ENCODE assay signal across 15 mouse cellular contexts in genomic region chr2:58595350-58595749, GRCm38 (mm10). TPM values are rescaled to one million over a fixed set of nuclear protein-coding genes. Genes with fewer than 3 reads are reported as not detected.
DNase-seq lines count a peak whose midpoint lies in the region; ATAC-seq and TF ChIP-seq lines count a peak whose summit lies in the region.
"Had no signal": no experiment of that assay in that cellular context is flagged by ENCODE, and none has a peak within 500 bp of the region (broad histone marks: within the 10 kb centered on the region; RNA-seq: fewer than 3 reads in every experiment).

No protein-coding gene starts in this region.

- no peaks in the 10 kb centered on the region for H3K9me3 ChIP-seq in forebrain, embryonic 16.5 days (ENCODE audit: control insufficient read depth, low read length)
- H3K9me3 ChIP-seq in forebrain, embryonic 13.5 days (replicated peaks) = no peaks in the 10 kb centered on the region
- no peaks in the 10 kb centered on the region for H3K9me3 ChIP-seq in kidney, postnatal 0 days (replicated peaks; ENCODE audit: low read length)
- no peaks in the 10 kb centered on the region for H3K9me3 ChIP-seq in heart, embryonic 15.5 days (replicated peaks)
- H3K9me3 ChIP-seq in liver, embryonic 13.5 days (replicated peaks) = no peaks in the 10 kb centered on the region

- peak overlapping the region; percentile 56 for H3K27ac ChIP-seq in forebrain, embryonic 16.5 days (ENCODE audit: low read length)
- no peak overlapping the region for H3K27ac ChIP-seq in forebrain, embryonic 13.5 days
- H3K27ac ChIP-seq in kidney, postnatal 0 days = no peak overlapping the region
- H3K27ac ChIP-seq in heart, embryonic 15.5 days = peak overlapping the region; percentile 57
- H3K27ac ChIP-seq in liver, embryonic 13.5 days = peak overlapping the region; percentile 37; the same call in 1 of the 2 replicates
- H3K27ac ChIP-seq: gastrocnemius, adult 2 months; macrophage had no signal

- WGBS in forebrain, embryonic 16.5 days = 72% methylated on average over 9 of the region's 9 CpGs
- 85% methylated on average over 9 of the region's 9 CpGs for WGBS in forebrain, embryonic 13.5 days
- WGBS in kidney, postnatal 0 days = 49% methylated on average over 9 of the region's 9 CpGs
- WGBS in heart, embryonic 15.5 days = 46% methylated on average over 9 of the region's 9 CpGs
- WGBS in liver, embryonic 13.5 days (ENCODE audit: insufficient replicate concordance) = 45% methylated on average over 9 of the region's 9 CpGs

- no peak overlapping the region for H3K9ac ChIP-seq in forebrain, embryonic 16.5 days (replicated peaks; ENCODE audit: low read depth, low read length)
- H3K9ac ChIP-seq in forebrain, embryonic 13.5 days = no peak overlapping the region
- no peak overlapping the region for H3K9ac ChIP-seq in kidney, postnatal 0 days (ENCODE audit: low read depth, low read length)
- no peak overlapping the region for H3K9ac ChIP-seq in heart, embryonic 15.5 days
- no peak overlapping the region for H3K9ac ChIP-seq in liver, embryonic 13.5 days

- no peak overlapping the region for H3K4me3 ChIP-seq in forebrain, embryonic 16.5 days (replicated peaks; ENCODE audit: low read length)
- no peak overlapping the region for H3K4me3 ChIP-seq in forebrain, embryonic 13.5 days
- no peak overlapping the region for H3K4me3 ChIP-seq in kidney, postnatal 0 days (replicated peaks; ENCODE audit: low read depth, low read length)
- no peak overlapping the region for H3K4me3 ChIP-seq in heart, embryonic 15.5 days
- H3K4me3 ChIP-seq in liver, embryonic 13.5 days (replicated peaks) = no peak overlapping the region
- H3K4me3 ChIP-seq: gastrocnemius, adult 2 months had no signal

- no peak overlapping the region for H3K4me2 ChIP-seq in forebrain, embryonic 16.5 days (ENCODE audit: low read length)
- H3K4me2 ChIP-seq in forebrain, embryonic 13.5 days = no peak overlapping the region
- no peak overlapping the region for H3K4me2 ChIP-seq in kidney, postnatal 0 days (ENCODE audit: low read length)
- 0 out of 2 replicates have a peak overlapping the region, but pooled peaks have one; percentile 16 for H3K4me2 ChIP-seq in heart, embryonic 15.5 days
- no peak overlapping the region for H3K4me2 ChIP-seq in liver, embryonic 13.5 days

- H3K36me3 ChIP-seq in forebrain, embryonic 16.5 days (ENCODE audit: control insufficient read depth, insufficient read depth) = no peaks in the 10 kb centered on the region
- H3K36me3 ChIP-seq in forebrain, embryonic 13.5 days (ENCODE audit: poor library complexity, severe bottlenecking) = no peaks in the 10 kb centered on the region
- H3K36me3 ChIP-seq in kidney, postnatal 0 days (ENCODE audit: insufficient read depth, low read length) = no peaks in the 10 kb centered on the region
- H3K36me3 ChIP-seq in heart, embryonic 15.5 days = no peaks in the 10 kb centered on the region
- no peaks in the 10 kb centered on the region for H3K36me3 ChIP-seq in liver, embryonic 13.5 days

- peak; percentile 49 for DNase-seq in kidney, postnatal 0 days (ENCODE audit: low spot score)
- DNase-seq in kidney, postnatal 25 days = no peak
- no peak for DNase-seq in liver, embryonic 13.5 days
- DNase-seq in adrenal gland, adult (ENCODE audit: inconsistent age in 2 of 2, low spot score in 1 of 2) = no peak
- no peak for DNase-seq in gastrocnemius, postnatal 10 days
- DNase-seq: cerebellum, adult 9-11 months; gastrocnemius, adult 2 months; kidney, adult 11 months; right cerebral cortex, postnatal 4 days; thymus, adult 18-20 months had no signal

- no peak for TF ChIP-seq CTCF in kidney, postnatal 0 days (IDR thresholded peaks at IDR 0.05; ENCODE audit: low read depth)

- H3K27me3 ChIP-seq in forebrain, embryonic 16.5 days (replicated peaks; ENCODE audit: control insufficient read depth, insufficient read depth, low read length) = no peaks in the 10 kb centered on the region
- no peaks in the 10 kb centered on the region for H3K27me3 ChIP-seq in forebrain, embryonic 13.5 days
- no peaks in the 10 kb centered on the region for H3K27me3 ChIP-seq in kidney, postnatal 0 days (ENCODE audit: insufficient read depth, low read length)
- no peaks in the 10 kb centered on the region for H3K27me3 ChIP-seq in heart, embryonic 15.5 days
- no peaks in the 10 kb centered on the region for H3K27me3 ChIP-seq in liver, embryonic 13.5 days

- ATAC-seq in forebrain, embryonic 16.5 days = no peak
- ATAC-seq in forebrain, embryonic 13.5 days = no peak
- no peak for ATAC-seq in kidney, postnatal 0 days (replicated peaks; ENCODE audit: low FRiP score, low read depth)
- ATAC-seq in heart, embryonic 15.5 days (replicated peaks; ENCODE audit: insufficient number of reproducible peaks, insufficient read depth, low FRiP score, low read depth) = no peak
- no peak for ATAC-seq in liver, embryonic 13.5 days (ENCODE audit: low read depth)

- H3K4me1 ChIP-seq in forebrain, embryonic 16.5 days (replicated peaks; ENCODE audit: control insufficient read depth, insufficient read depth, low read length) = peaks cover 15% of the 10 kb centered on the region; the same call in 1 of the 2 replicates
- peaks cover 6% of the 10 kb centered on the region; the same call in 1 of the 2 replicates for H3K4me1 ChIP-seq in forebrain, embryonic 13.5 days
- H3K4me1 ChIP-seq in kidney, postnatal 0 days (replicated peaks; ENCODE audit: insufficient read depth, low read length) = no peaks in the 10 kb centered on the region
- peaks cover 7% of the 10 kb centered on the region; the same call in 1 of the 2 replicates for H3K4me1 ChIP-seq in heart, embryonic 15.5 days (replicated peaks)
- no peaks in the 10 kb centered on the region for H3K4me1 ChIP-seq in liver, embryonic 13.5 days (replicated peaks)

RNA-seq across cellular contexts. Expression of gene Upp2, which starts 28.3 kb away (rescaled TPM):
- 11.7 and 16.8 TPM in 2 replicates for polyA plus RNA-seq in forebrain, embryonic 16.5 days (2015; fragmentation: Nextera tagmentation; extraction: Ambion mirVana)
- polyA plus RNA-seq in forebrain, embryonic 13.5 days (2015; fragmentation: Nextera tagmentation; extraction: Ambion mirVana) = 9.0 and 9.3 TPM in 2 replicates
- polyA plus RNA-seq in kidney, postnatal 0 days (2015; fragmentation: Nextera tagmentation; extraction: Ambion mirVana) = 9.6 and 10.4 TPM in 2 replicates
- 5.2 and 7.5 TPM in 2 replicates for polyA plus RNA-seq in heart, embryonic 15.5 days (2015; fragmentation: Nextera tagmentation; extraction: Ambion mirVana)
- polyA plus RNA-seq in liver, embryonic 13.5 days (2015; fragmentation: Nextera tagmentation; extraction: Ambion mirVana) = 1.4 and 1.6 TPM in 2 replicates
- 1 to 10 TPM; 1.8 to 3.3 TPM for total RNA-seq in gastrocnemius, postnatal 10 days (2021)
- total RNA-seq: neutrophil, adult 5-6 weeks had no signal

RNA-seq across cellular contexts. Expression of gene Acvr1, which starts 28.4 kb away (rescaled TPM):
- polyA plus RNA-seq in forebrain, embryonic 16.5 days (2015; fragmentation: Nextera tagmentation; extraction: Ambion mirVana) = 7.4 and 9.8 TPM in 2 replicates
- polyA plus RNA-seq in forebrain, embryonic 13.5 days (2015; fragmentation: Nextera tagmentation; extraction: Ambion mirVana) = 4.5 and 4.6 TPM in 2 replicates
- polyA plus RNA-seq in kidney, postnatal 0 days (2015; fragmentation: Nextera tagmentation; extraction: Ambion mirVana) = 5.4 and 5.5 TPM in 2 replicates
- polyA plus RNA-seq in heart, embryonic 15.5 days (2015; fragmentation: Nextera tagmentation; extraction: Ambion mirVana) = 8.6 and 8.8 TPM in 2 replicates
- polyA plus RNA-seq in liver, embryonic 13.5 days (2015; fragmentation: Nextera tagmentation; extraction: Ambion mirVana) = 2.7 and 2.8 TPM in 2 replicates
- 10 to 100 TPM; 23.6 to 31.1 TPM for total RNA-seq in gastrocnemius, postnatal 10 days (2021)
- total RNA-seq: neutrophil, adult 5-6 weeks had no signal

Comparison
In these comparisons a context has a peak if more than half of its experiments do, and no peak if none do; other contexts are left out.
1. H3K27ac ChIP-seq: peak in forebrain, embryonic 16.5 days (single experiment), heart, embryonic 15.5 days (single experiment) and liver, embryonic 13.5 days (single experiment); none in forebrain, embryonic 13.5 days (single experiment) and kidney, postnatal 0 days (single experiment).